Mouse (Mus musculus) T-helper 1 cell (primary cell): ENCODE data around the gene Arg1.

ENCODE experiments used
- in situ Hi-C: fragments of 300-600 bp; cut with MboI, MseI; formaldehyde crosslinking; loops from one replicate; pipeline ENCODE4 v1.15.1; 2025; ENCODE audit warnings: high pct_unique_total_duplicates

Gene Arg1

DNA sequence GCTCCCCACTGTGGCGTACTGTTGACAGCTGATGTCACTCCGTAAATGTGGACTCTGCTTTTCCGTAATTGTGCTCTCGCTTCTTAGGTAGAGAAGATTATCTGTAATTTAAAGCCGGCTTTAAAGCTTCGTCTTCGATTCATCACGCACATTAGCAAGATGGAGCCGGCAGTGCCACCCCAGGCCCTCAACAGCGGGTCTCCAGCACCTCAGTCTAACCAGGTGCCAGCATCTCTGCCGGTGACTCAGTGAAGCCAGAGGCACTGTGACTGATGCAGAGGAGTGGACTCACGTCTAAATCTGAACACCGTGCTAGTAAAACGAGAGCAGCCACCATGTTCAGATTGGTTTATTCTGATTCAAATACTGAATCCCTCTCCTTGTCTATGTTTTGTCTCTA is 14.7 kb downstream of the Arg1 start:
- in situ Hi-C loops = no loop called here

DNA sequence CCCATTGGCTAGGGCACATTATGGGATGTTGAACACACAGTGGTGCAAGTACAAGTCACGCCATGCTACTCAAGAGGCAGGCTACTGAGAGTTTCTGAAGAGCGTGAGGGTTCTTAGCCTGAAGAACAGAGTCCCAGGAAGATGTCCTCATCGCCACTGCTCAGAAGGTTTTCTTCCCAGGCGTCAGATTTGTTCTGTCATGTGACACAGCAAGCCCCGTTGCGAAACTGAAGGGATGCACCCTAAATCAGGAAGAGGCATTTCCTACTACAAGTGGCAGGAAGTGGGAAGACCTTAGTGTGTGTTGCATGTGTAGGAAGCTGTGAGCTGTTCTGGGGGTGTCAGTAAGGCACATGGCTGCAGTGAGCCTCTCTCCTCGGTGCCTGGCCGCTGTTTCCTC is 16.1 kb downstream of the Arg1 start:
- in situ Hi-C loops = no loop called here

DNA sequence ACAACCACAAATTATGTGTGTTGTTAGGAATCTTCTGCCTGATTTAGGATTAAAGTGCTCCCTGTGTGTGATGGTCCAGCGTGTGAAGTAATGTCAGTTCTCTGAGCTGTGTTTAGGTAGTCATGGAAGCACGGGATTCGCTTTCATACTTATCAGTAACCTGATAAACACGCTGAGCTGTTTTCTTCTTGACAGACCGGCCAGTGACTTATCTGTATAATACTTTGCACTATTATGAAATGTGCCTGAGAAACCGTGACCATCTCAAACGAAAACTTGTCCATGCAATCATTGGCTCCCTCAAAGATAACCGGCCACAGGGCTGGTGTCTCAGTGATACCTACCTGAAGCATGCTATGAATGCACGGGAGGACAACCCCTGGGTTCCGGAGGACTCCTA is 21.7 kb downstream of the Arg1 start:
- in situ Hi-C loops = no loop called here

DNA sequence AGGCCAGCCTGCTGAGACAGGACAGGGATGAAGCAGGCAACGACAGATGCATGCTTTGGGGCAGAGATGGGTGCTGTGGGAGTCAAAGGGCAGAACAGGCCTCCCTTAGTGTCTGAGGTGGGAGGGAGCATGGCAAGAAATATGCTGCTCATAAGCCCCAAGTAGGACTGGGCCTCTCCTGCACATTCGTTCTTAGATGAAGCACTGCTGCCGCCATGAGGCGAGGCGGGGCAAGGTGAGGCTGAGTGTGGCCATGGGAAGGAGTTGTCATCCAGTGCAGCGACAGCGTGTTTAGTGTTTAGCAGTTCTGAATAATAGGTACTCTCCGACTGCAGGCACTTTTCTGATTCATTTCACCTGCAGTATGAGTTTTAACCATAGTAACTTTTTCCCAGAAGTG is 31.4 kb downstream of the Arg1 start:
- in situ Hi-C loops = no loop called here

DNA sequence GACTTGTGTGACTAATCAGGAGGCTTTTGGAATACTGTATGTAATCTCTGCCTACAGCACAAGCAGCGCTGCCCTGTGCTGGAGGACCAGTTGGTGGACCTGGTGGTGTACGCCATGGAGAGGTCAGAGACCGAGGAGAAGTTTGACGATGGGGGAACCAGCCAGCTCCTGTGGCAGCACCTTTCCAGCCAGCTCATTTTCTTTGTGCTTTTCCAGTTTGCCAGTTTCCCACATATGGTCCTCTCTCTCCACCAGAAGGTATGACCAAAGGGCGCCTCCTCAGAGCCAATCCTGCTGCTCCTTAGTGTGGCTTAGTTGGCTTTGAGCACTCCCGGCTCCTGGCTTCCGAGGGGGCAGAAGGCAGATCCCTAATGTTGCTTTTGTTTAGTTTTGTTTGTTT is 38.9 kb downstream of the Arg1 start:
- in situ Hi-C loops = no loop called here

DNA sequence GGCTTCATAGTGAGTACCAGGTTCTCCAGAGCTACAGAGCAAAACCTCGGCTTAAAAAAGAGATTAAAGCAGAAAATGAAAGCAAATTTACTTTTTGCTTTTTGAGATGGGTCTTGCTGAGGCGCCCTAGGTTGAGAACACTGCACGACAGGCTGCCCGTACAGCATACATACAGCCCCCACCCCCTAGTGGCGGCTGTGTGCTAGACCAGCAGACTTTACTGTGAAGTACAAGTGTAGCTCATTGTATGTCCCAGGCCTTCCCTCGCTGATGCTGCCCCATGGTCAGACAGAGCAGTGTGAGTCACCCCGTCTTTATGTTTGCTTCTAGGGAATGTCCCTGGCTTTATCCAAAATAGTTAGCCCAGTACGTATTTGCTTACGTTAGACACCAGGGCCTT is 41.3 kb downstream of the Arg1 start:
- in situ Hi-C loops = no loop called here

DNA sequence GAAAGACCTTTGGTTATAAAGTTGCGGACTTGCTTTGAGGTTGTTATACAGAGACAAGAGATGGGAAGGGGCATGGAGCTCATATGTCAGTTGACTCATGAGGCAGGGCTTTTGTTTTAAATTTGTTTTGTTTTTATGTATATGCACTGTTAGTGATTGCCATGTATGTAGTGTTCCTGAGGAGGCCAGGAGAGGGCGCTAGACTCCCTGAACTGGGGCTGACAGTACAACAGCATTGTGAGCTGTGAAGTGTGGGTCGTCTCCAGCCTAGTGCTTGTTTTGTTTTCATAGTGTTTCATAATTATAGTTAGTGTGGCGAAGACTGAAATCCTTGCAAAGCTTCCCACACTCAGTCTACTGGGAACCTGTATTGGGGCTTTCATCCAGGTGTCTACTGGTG is 53.7 kb downstream of the Arg1 start:
- in situ Hi-C loops = no loop called here

DNA sequence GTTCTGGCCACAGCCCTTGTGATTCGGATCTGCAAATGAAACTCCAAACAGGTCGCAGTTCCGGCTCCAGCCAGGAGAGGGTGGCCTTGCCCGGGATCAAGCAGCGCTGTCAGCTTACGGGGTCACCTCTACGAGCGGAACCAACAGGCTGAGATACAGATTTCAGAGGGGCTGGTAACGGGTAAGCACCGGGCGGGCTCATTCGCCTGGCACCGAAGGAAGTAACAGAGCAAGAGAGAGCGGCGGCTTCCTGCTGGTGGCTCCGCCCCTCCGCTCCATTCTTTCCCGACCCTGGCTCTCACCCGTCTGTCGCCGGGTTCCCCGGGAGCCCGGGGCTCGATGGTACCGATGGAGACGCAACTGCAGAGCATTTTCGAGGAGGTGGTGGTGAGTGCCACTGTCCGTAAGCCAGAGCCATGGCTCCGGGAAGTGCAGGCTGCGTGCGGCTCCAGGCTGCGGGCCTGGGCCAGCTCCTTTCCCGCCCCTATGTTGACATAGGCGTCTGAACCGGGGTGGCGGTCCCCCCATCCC is 57.5 kb downstream of the Arg1 start, which contains the start of gene Med23:
Med23 (plus strand) TSS at position 227 of the 531 bp plus-strand sequence.
- in situ Hi-C loops = no loop called here
